Mouse (Mus musculus) stomach, embryonic 14.5 days (tissue): ENCODE results near the gene Tbp. TPM values are rescaled to one million over a fixed set of nuclear protein-coding genes. Genes with fewer than 3 reads are reported as not detected.

Experiments used
- polyA plus RNA-seq: library from polyadenylated mRNA; unstranded; fragments of >200 nt; fragmentation: Nextera tagmentation; extraction: Ambion mirVana; gene quantifications from 2 replicates; pipeline ENCODE4 v1.2.1, GENCODE M21; 2014

Tbp gene
- polyA plus RNA-seq, 1 experiment from 2014 or later: 60.8 TPM

Other genes starting within 250 kb of the Tbp start
- 12.9 and 13.5 TPM in 2 replicates for gene Dll1, start 123.0 kb upstream of the Tbp start, polyA plus RNA-seq
- 30.3 and 30.7 TPM in 2 replicates for gene Fam120b, start 103.7 kb upstream of the Tbp start, polyA plus RNA-seq
- gene Psmb1, start 137 bp upstream of the Tbp start, polyA plus RNA-seq: 254 and 268 TPM in 2 replicates
- 38.9 and 45.7 TPM in 2 replicates for gene Pdcd2, start 27.4 kb downstream of the Tbp start, polyA plus RNA-seq
- 0.93 and 1.4 TPM in 2 replicates for gene Prdm9, start 64.5 kb downstream of the Tbp start, polyA plus RNA-seq
- 35.7 and 39.5 TPM in 2 replicates for gene Chd1, start 205.1 kb downstream of the Tbp start, polyA plus RNA-seq